Mouse (Mus musculus) CH12.LX (cell line): ENCODE measurements around the gene Ppp2r2d.

Experiments
- CHD2 ChIP-seq: IDR thresholded peaks from 2 replicates; pipeline ENCODE4 v1.6.1; 2011; ENCODE audit warnings: low read length, improper control_type of control experiment
- CTCF ChIP-seq, 2 experiments: IDR thresholded peaks in 1 of 2; conservative IDR thresholded peaks in 1 of 2; 2 replicates each; pipeline ENCODE4 v1.5.1; 2011 to 2012; ENCODE audit warnings: low read depth in 2 of 2, low read length in 2 of 2, improper control_type of control experiment in 1 of 2, inconsistent platforms in 1 of 2, mild to moderate bottlenecking in 1 of 2, moderate library complexity in 1 of 2
- E2F4 ChIP-seq: IDR thresholded peaks from 2 replicates; pipeline ENCODE4 v1.6.1; 2011; ENCODE audit warnings: low read depth, low read length, improper control_type of control experiment; ENCODE audit not compliant: insufficient replicate concordance
- ELF1 ChIP-seq: IDR thresholded peaks from 2 replicates; pipeline ENCODE4 v1.6.1; 2014; ENCODE audit warnings: low read depth, mild to moderate bottlenecking, inconsistent platforms, low read length, improper control_type of control experiment
- EP300 ChIP-seq: IDR thresholded peaks from 2 replicates; pipeline ENCODE4 v1.6.1; 2011; ENCODE audit warnings: low read length, improper control_type of control experiment
- MAX ChIP-seq: IDR thresholded peaks from 2 replicates; pipeline ENCODE4 v1.6.1; 2011; ENCODE audit warnings: low read length, improper control_type of control experiment
- POLR2A ChIP-seq: IDR thresholded peaks from 2 replicates; pipeline ENCODE4 v1.6.1; 2011; ENCODE audit warnings: low read depth, mild to moderate bottlenecking, improper control_type of control experiment, low read length
- TCF12 ChIP-seq: IDR thresholded peaks from 2 replicates; pipeline ENCODE4 v1.6.1; 2014; ENCODE audit warnings: low read depth, mild to moderate bottlenecking, inconsistent platforms, low read length, improper control_type of control experiment
- UBTF ChIP-seq: IDR thresholded peaks from 2 replicates; pipeline ENCODE4 v1.6.1; 2012; ENCODE audit warnings: low read depth, mild to moderate bottlenecking, inconsistent platforms, low read length, improper control_type of control experiment, moderate library complexity

GRCm38 (mm10) chr7:138898122-138898521 lies 52.2 kb downstream of the Ppp2r2d start:
- TF ChIP-seq CTCF (conservative IDR thresholded peaks at IDR 0.05 in 1 of 2, IDR thresholded peaks at IDR 0.05 in 1 of 2; ENCODE audit: low read depth in 2 of 2, low read length in 2 of 2) (no peak), EP300 (no peak), TCF12 (no peak), MAX (no peak), CHD2 (no peak), E2F4 (no peak), ELF1 (no peak), UBTF (no peak), POLR2A (no peak)
